Mouse (Mus musculus): Measurements from ENCODE around the gene Gclm.

Gclm gene

GRCm38 (mm10) chr3:122292300-122293222 lies 47.2 kb downstream of the Gclm start:
- DNase-seq (ENCODE audit: low spot score): peak; percentile 96

- DNase-seq (ENCODE audit: low spot score): no peak
Observed at GRCm38 (mm10) chr3:122293223-122293953, 48.0 kb downstream of the Gclm start.

GRCm38 (mm10) chr3:122293954-122294850 lies 48.8 kb downstream of the Gclm start, which contains the start of gene Bcar3:
Gene Bcar3 (plus strand): TSS chr3:122294136.
- DNase-seq (ENCODE audit: low spot score): peak; percentile 84

DNA sequence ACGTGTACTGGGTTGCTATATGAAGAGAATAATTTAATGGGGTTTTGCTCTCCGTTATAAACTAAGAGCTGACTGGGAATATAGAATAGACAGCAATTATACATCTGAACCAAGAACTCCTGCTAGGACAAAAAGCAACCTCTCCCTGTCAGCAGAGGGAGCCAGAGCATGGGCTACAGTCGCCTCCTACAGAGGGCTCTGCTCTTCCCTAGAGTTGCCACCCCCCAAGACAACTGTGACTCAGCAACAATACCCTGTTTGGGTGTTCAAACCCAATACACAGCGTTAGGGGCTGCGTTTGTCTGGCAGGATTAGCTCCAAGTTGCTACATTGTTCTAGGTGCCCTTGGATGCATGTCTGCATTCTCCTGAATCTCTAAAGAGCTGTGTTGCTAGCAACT lies 50.2 kb downstream of the Gclm start:
- peak; percentile 31 for DNase-seq (ENCODE audit: low spot score)

DNA sequence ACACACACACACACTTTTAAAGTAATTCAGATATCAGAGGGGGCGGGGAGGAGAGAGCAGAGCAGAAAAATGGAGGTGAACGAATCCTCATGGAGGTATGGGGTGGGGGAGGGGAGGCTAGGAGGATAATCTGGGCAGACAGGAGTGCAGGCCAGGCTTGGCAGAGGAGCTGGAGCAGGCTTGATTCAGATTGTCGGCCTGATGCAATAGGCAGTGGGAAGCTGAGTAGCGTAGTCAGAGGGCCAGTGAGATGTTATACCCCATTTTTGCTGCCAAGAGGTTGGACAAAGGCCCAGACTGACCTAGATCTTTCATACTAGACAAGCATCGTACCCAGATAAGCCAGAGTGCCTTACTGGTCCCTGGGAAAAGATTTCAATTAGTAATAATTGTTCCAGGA lies 51.6 kb downstream of the Gclm start:
- DNase-seq (ENCODE audit: low spot score): no peak

DNA sequence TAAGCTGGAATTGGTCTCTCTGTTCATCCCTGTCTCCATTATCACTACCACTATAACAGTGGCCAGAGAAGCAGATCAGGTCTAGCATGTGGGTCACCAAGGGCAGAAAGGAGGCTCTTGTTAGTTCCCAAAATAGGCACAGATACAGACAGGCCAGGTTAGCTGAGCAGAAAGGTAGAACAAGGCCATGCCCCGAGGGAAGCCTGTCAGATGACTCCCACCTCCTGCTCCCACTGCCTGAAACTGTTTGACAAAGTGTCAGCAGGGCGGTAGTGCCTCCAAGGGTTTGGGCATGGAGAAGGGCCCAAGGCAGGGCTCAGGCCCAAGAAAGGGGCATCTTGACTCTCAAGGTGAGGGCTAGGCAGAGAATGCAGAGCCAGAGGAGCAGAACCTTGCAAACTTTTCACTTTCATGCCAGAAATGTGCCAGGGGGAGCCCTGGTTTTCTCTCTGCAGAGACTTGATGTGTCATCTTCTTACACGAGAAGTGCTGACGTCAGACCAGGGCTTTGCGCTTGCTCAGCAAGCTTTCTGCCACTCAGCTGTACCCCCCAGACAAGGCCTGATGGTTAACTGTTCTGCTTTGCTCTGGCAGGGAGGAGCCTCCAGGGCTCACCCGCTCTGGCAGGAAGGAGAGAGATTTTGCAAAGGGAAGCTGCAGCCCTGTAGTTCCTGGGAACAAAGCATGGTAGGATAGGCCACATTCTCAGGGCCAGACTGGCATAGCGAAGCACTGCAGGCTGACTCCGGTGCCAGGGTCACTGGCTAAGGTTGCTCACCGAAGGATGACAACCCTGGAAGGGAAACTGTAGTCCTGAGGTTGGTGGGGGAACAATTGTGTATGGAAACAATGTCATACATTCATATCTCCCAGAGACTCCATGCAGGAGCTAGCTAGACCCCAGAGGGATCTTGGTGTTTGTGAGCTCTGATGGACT lies 55.9 kb downstream of the Gclm start:
- peak; percentile 18 for DNase-seq (ENCODE audit: low spot score)

GRCm38 (mm10) chr3:122304560-122304959 lies 59.2 kb downstream of the Gclm start:
- DNase-seq (ENCODE audit: low spot score): no peak

DNA sequence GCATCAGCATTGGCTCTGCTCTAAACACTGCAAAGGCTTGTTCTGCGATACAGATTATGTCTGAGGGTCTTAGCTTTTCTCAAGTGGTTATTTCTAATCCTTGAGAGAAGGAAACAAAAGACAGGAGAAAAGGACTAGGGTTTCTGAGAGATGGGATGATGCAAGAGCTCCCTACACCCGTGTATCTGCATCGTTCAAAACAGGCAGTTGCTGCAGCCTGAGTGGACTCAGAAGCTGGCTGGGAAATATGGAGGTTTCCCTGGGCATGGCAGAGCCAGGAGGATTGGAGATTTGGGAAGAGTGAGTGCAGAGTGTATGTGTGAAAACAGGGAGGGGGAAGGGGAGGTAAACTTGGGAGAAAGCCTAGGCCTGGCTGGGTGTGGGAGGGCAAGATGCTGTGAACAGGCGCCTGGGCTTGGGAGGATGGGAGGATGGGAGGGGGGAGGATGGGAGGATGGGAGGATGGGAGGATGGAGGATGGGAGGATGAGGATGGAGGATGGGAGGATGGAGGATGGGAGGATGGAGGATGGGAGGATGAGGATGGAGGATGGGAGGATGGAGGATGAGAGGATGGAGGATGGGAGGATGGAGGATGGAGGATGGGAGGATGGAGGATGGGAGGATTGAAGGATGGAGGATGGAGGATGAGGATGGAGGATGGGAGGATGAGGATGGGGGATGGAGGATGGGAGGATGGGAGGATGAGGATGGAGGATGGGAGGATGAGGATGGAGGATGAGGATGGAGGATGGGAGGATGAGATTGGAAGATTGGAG lies 62.7 kb downstream of the Gclm start:
- no peak for DNase-seq (ENCODE audit: low spot score)

DNA sequence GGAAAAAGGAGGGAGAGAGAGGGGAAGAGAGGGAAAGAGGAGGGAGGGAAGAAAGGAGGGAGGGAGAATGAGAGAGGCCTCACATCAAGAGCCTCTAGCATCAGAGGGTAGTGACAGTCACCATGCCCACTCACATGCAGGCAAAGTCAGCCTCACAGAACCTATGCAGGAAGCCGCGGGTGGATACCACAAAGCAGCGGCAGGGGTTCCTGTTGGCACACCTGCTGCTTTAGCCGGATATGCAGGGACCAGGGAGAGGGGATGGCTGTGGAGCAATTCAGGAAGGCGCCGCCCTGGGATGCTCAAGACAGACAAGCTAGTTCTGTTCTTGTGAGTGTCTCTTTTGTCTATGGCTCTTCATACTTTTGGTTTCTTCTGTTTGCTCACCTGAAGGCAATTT lies 63.6 kb downstream of the Gclm start:
- DNase-seq (ENCODE audit: low spot score): no peak

DNA sequence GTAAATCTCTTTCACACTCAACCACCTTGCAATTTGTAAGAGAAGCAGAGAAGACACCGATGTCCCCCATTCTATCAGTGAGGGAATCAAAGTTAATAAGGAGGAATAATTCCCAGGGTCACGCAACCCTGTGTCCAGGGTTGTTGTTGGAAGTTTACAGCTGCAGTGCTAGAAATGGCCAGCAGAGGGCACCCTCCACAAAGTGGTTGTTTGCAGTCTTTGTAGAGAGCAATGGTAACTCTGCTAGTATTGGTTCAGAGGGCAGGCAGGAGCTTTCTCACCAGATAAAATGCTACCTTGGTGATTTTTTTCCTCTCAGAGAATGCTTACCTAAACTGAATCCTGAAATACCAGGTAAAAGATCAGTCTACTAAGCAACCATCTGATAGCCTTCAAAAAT lies 66.7 kb downstream of the Gclm start:
- DNase-seq (ENCODE audit: low spot score): peak; percentile 92

DNA sequence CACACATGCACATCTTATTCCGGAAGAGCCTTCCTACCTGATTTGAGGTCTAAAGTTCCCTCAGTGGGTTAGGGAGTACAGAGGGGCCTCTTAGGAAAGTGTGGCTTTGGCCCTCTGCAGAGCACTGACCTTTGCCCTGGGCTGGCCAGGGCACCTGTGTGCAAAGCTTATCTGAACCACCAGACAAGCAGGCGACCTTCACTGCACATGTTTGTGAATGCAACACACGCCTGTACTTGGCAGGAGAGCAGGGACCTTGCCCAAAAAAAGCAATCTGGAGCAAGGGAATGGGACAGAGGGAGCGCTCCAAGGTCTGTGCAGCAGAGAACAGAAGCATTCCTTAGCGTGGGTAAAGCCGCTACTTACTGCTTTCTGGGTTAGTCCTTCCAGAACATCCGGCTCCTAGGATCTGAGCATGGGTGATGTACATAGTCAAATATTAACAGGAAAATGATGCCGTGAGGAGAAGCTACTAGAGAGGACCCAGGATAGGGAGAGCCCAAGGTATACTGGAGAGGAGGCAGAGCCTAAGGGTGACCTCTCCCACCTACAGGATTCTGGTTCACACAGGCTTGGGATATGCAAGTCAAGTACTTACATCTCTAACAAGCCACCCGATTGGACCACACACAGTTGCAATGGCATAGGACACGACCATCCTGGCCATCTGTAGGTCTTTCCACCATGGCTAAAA lies 67.7 kb downstream of the Gclm start:
- no peak for DNase-seq (ENCODE audit: low spot score)

DNA sequence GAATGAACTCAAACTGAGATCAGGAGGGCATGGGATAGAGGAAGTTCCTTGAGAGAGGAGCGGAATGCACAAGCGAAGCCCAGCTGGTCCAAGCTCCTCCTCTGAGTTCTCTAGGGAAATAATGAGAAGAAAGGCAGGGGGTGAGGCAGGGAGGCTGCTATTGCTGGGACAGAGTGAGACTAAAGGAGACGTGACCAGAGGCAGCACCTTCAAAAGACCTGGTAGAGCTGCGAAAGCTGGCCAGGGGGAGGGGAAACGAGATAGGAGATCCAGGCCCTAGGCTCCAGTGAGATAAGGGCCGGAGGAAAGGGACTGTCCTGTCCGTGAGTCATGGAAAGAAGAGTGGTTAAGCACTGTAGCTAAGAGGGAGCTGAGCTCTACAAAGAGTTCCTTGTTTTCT lies 68.6 kb downstream of the Gclm start:
- no peak for DNase-seq (ENCODE audit: low spot score)

GRCm38 (mm10) chr3:122316621-122317020 lies 71.3 kb downstream of the Gclm start:
- no peak for DNase-seq (ENCODE audit: low spot score)

- DNase-seq (ENCODE audit: low spot score): no peak
Observed at GRCm38 (mm10) chr3:122317339-122317738, 72.0 kb downstream of the Gclm start.
